Mouse (Mus musculus) MEL (cell line): ENCODE data around the gene Rhox3c.
"Not testable (repeated sequence)": the region's sequence is repeated elsewhere in the genome, so short reads cannot be mapped to it uniquely, and the experiment has no call there.

Source experiments
- CTCF ChIP-seq, 3 experiments: IDR thresholded peaks in 2 of 3; conservative IDR thresholded peaks in 1 of 3; 2 replicates each; pipeline ENCODE4 v1.5.1; 2011 to 2012; ENCODE audit warnings: low read length in 3 of 3, low read depth in 2 of 3, mild to moderate bottlenecking in 2 of 3, improper control_type of control experiment in 1 of 3, inconsistent platforms in 1 of 3, mixed read lengths in 1 of 3, moderate library complexity in 1 of 3; ENCODE audit not compliant: control insufficient read depth in 1 of 3, insufficient read depth in 1 of 3, poor library complexity in 1 of 3, severe bottlenecking in 1 of 3
- EP300 ChIP-seq, 2 experiments: IDR thresholded peaks; 2 replicates each; pipeline ENCODE4 v1.6.1; 2011; ENCODE audit warnings: improper control_type of control experiment in 2 of 2, low read length in 2 of 2, low read depth in 1 of 2, mild to moderate bottlenecking in 1 of 2
- ETS1 ChIP-seq: IDR thresholded peaks from 2 replicates; pipeline ENCODE4 v1.6.1; 2012; ENCODE audit warnings: low read depth, mild to moderate bottlenecking, inconsistent platforms, low read length, improper control_type of control experiment, moderate library complexity
- GABPA ChIP-seq: IDR thresholded peaks from 2 replicates; pipeline ENCODE4 v1.6.1; 2012; ENCODE audit warnings: low read depth, mild to moderate bottlenecking, inconsistent platforms, low read length, improper control_type of control experiment, moderate library complexity
- MAFK ChIP-seq: IDR thresholded peaks from 2 replicates; pipeline ENCODE4 v1.6.1; 2011; ENCODE audit warnings: low read depth, mild to moderate bottlenecking, low read length, improper control_type of control experiment, borderline replicate concordance
- POLR2A ChIP-seq, 2 experiments: IDR thresholded peaks; 2 replicates each; pipeline ENCODE4 v1.6.1; 2011 to 2012; ENCODE audit warnings: low read length in 2 of 2, mild to moderate bottlenecking in 2 of 2, control low read depth in 1 of 2, improper control_type of control experiment in 1 of 2, low read depth in 1 of 2, moderate library complexity in 1 of 2; ENCODE audit not compliant: control insufficient read depth in 1 of 2, insufficient read depth in 1 of 2, poor library complexity in 1 of 2
- SIN3A ChIP-seq: IDR thresholded peaks from 2 replicates; pipeline ENCODE4 v1.6.1; 2012; ENCODE audit warnings: low read length, improper control_type of control experiment, inconsistent platforms
- SMC3 ChIP-seq: IDR thresholded peaks from 2 replicates; pipeline ENCODE4 v1.6.1; 2011; ENCODE audit warnings: low read depth, low read length, improper control_type of control experiment
- UBTF ChIP-seq: IDR thresholded peaks from 2 replicates; pipeline ENCODE4 v1.6.1; 2012; ENCODE audit warnings: low read depth, mild to moderate bottlenecking, inconsistent platforms, low read length, improper control_type of control experiment, moderate library complexity, borderline replicate concordance; ENCODE audit not compliant: insufficient read depth
- USF2 ChIP-seq, 2 experiments: IDR thresholded peaks; 2 replicates each; pipeline ENCODE4 v1.6.1; 2011 to 2012; ENCODE audit warnings: improper control_type of control experiment in 2 of 2, low read length in 2 of 2, borderline replicate concordance in 1 of 2, inconsistent platforms in 1 of 2, low read depth in 1 of 2, mild to moderate bottlenecking in 1 of 2; ENCODE audit not compliant: insufficient read depth in 1 of 2

- not testable (repeated sequence) for TF ChIP-seq CTCF (IDR thresholded peaks at IDR 0.05 in 2 of 3, conservative IDR thresholded peaks at IDR 0.05 in 1 of 3; ENCODE audit: control insufficient read depth in 1 of 3, insufficient read depth in 1 of 3, low read depth in 2 of 3, low read length in 3 of 3, poor library complexity in 1 of 3, severe bottlenecking in 1 of 3); ETS1; SMC3; GABPA; EP300 (IDR thresholded peaks at IDR 0.05; ENCODE audit: low read depth in 1 of 2, low read length in 2 of 2); MAFK; POLR2A (IDR thresholded peaks at IDR 0.05; ENCODE audit: control insufficient read depth in 1 of 2, insufficient read depth in 1 of 2, low read depth in 1 of 2, low read length in 2 of 2, poor library complexity in 1 of 2); USF2 (IDR thresholded peaks at IDR 0.05; ENCODE audit: borderline replicate concordance in 1 of 2, insufficient read depth in 1 of 2, low read depth in 1 of 2, low read length in 2 of 2); UBTF; SIN3A
Measured at GRCm38 (mm10) chrX:37514059-37514458, 55.7 kb downstream of the Rhox3c start, which contains the start of gene Rhox4d.
